Mouse (Mus musculus) MEL (cell line): ENCODE measurements around the gene Aip. TPM values are rescaled to one million over a fixed set of nuclear protein-coding genes. Genes with fewer than 3 reads are reported as not detected.
A peak's percentile ranks its signal among the peaks of the same experiment; 100 is the strongest.

Source experiments
- DNase-seq: peaks from one replicate; pipeline ENCODE4 v3.0.0; 2011; ENCODE audit warnings: low read depth, low spot score
- H3K27ac ChIP-seq: 2 replicates; pipeline ENCODE4 v1.5.1; 2012; ENCODE audit warnings: low read depth, mild to moderate bottlenecking, control low read depth, low read length, moderate library complexity; ENCODE audit not compliant: control insufficient read depth
- H3K27me3 ChIP-seq, 2 experiments: fragments of 150-350 bp in 1 of 2; sonication (generic) in 1 of 2; 2 replicates each; pipeline ENCODE4 v1.6.1; 2012; ENCODE audit warnings: low read length in 2 of 2, mild to moderate bottlenecking in 2 of 2, improper control_type of control experiment in 1 of 2, moderate library complexity in 1 of 2; ENCODE audit not compliant: insufficient read depth in 2 of 2, control insufficient read depth in 1 of 2
- H3K36me3 ChIP-seq, 2 experiments: 2 replicates each; pipeline ENCODE4 v1.6.1; 2012 to 2014; ENCODE audit warnings: low read length in 2 of 2, improper control_type of control experiment in 1 of 2, inconsistent platforms in 1 of 2, mild to moderate bottlenecking in 1 of 2; ENCODE audit not compliant: insufficient read depth in 2 of 2, control insufficient read depth in 1 of 2
- H3K4me1 ChIP-seq, 2 experiments: fragments of 150-350 bp in 1 of 2; sonication (generic) in 1 of 2; 2 replicates each; pipeline ENCODE4 v1.6.1; 2012; ENCODE audit warnings: low read length in 2 of 2, improper control_type of control experiment in 1 of 2, mild to moderate bottlenecking in 1 of 2; ENCODE audit not compliant: insufficient read depth in 2 of 2, control insufficient read depth in 1 of 2
- H3K4me3 ChIP-seq, 2 experiments: fragments of 150-350 bp in 1 of 2; sonication (generic) in 1 of 2; 2 replicates each; pipeline ENCODE4 v1.5.1; 2012; ENCODE audit warnings: low read depth in 2 of 2, low read length in 2 of 2, mild to moderate bottlenecking in 2 of 2, moderate library complexity in 2 of 2, control low read depth in 1 of 2, improper control_type of control experiment in 1 of 2; ENCODE audit not compliant: control insufficient read depth in 1 of 2, insufficient read depth in 1 of 2
- H3K79me2 ChIP-seq: 2 replicates; pipeline ENCODE4 v1.6.1; 2012; ENCODE audit warnings: mild to moderate bottlenecking, low read length, moderate library complexity; ENCODE audit not compliant: control insufficient read depth, poor library complexity, insufficient read depth
- H3K9ac ChIP-seq: 2 replicates; pipeline ENCODE4 v1.6.1; 2012; ENCODE audit warnings: low read depth, mild to moderate bottlenecking, control low read depth, low read length, moderate library complexity; ENCODE audit not compliant: control insufficient read depth, poor library complexity, severe bottlenecking
- H3K9me3 ChIP-seq: fragments of 150-350 bp; sonication (generic); replicated peaks from 2 replicates; pipeline ENCODE4 v1.6.1; 2012; ENCODE audit warnings: mild to moderate bottlenecking, low read length, improper control_type of control experiment, moderate library complexity; ENCODE audit not compliant: insufficient read depth
- BHLHE40 ChIP-seq: IDR thresholded peaks from 2 replicates; pipeline ENCODE4 v1.6.1; 2012; ENCODE audit warnings: low read depth, mild to moderate bottlenecking, inconsistent platforms, low read length, improper control_type of control experiment, borderline replicate concordance
- CHD1 ChIP-seq: IDR thresholded peaks from 2 replicates; pipeline ENCODE4 v1.6.1; 2012; ENCODE audit warnings: low read depth, mild to moderate bottlenecking, inconsistent platforms, low read length, improper control_type of control experiment
- CHD2 ChIP-seq: IDR thresholded peaks from 2 replicates; pipeline ENCODE4 v1.6.1; 2011; ENCODE audit warnings: low read length, improper control_type of control experiment
- CTCF ChIP-seq, 3 experiments: IDR thresholded peaks in 2 of 3; conservative IDR thresholded peaks in 1 of 3; 2 replicates each; pipeline ENCODE4 v1.5.1; 2011 to 2012; ENCODE audit warnings: low read length in 3 of 3, low read depth in 2 of 3, mild to moderate bottlenecking in 2 of 3, improper control_type of control experiment in 1 of 3, inconsistent platforms in 1 of 3, mixed read lengths in 1 of 3, moderate library complexity in 1 of 3; ENCODE audit not compliant: control insufficient read depth in 1 of 3, insufficient read depth in 1 of 3, poor library complexity in 1 of 3, severe bottlenecking in 1 of 3
- E2F4 ChIP-seq: IDR thresholded peaks from 2 replicates; pipeline ENCODE4 v1.6.1; 2011; ENCODE audit warnings: low read depth, low read length, improper control_type of control experiment, borderline replicate concordance
- EP300 ChIP-seq, 2 experiments: IDR thresholded peaks; 2 replicates each; pipeline ENCODE4 v1.6.1; 2011; ENCODE audit warnings: improper control_type of control experiment in 2 of 2, low read length in 2 of 2, low read depth in 1 of 2, mild to moderate bottlenecking in 1 of 2
- ETS1 ChIP-seq: IDR thresholded peaks from 2 replicates; pipeline ENCODE4 v1.6.1; 2012; ENCODE audit warnings: low read depth, mild to moderate bottlenecking, inconsistent platforms, low read length, improper control_type of control experiment, moderate library complexity
- HCFC1 ChIP-seq: IDR thresholded peaks from 2 replicates; pipeline ENCODE4 v1.6.1; 2012; ENCODE audit warnings: low read depth, mild to moderate bottlenecking, inconsistent platforms, low read length, improper control_type of control experiment, moderate library complexity
- JUND ChIP-seq: IDR thresholded peaks from 2 replicates; pipeline ENCODE4 v1.6.1; 2011; ENCODE audit warnings: low read depth, mild to moderate bottlenecking, improper control_type of control experiment, low read length
- KAT2A ChIP-seq: conservative IDR thresholded peaks from 2 replicates; pipeline ENCODE4 v1.6.1; 2012; ENCODE audit warnings: low read depth, low read length, improper control_type of control experiment, inconsistent platforms
- MAX ChIP-seq: IDR thresholded peaks from 2 replicates; pipeline ENCODE4 v1.6.1; 2011; ENCODE audit warnings: low read length, improper control_type of control experiment
- MAZ ChIP-seq: IDR thresholded peaks from 2 replicates; pipeline ENCODE4 v1.6.1; 2012; ENCODE audit warnings: low read depth, mild to moderate bottlenecking, inconsistent platforms, low read length, improper control_type of control experiment
- MEF2A ChIP-seq: IDR thresholded peaks from 2 replicates; pipeline ENCODE4 v1.6.1; 2014; ENCODE audit warnings: low read depth, mild to moderate bottlenecking, inconsistent platforms, low read length, improper control_type of control experiment; ENCODE audit not compliant: poor library complexity, insufficient replicate concordance, severe bottlenecking; ENCODE audit errors: extremely low read depth
- MXI1 ChIP-seq: IDR thresholded peaks from 2 replicates; pipeline ENCODE4 v1.6.1; 2011; ENCODE audit warnings: mild to moderate bottlenecking, low read depth, low read length, improper control_type of control experiment
- MYB ChIP-seq: IDR thresholded peaks from 2 replicates; pipeline ENCODE4 v1.6.1; 2011; ENCODE audit warnings: mild to moderate bottlenecking, low read depth, low read length, improper control_type of control experiment
- MYC ChIP-seq: IDR thresholded peaks from 2 replicates; pipeline ENCODE4 v1.6.1; 2011; ENCODE audit warnings: low read depth, mild to moderate bottlenecking, low read length, improper control_type of control experiment, moderate library complexity
- NELFE ChIP-seq: IDR thresholded peaks from 2 replicates; pipeline ENCODE4 v1.6.1; 2011; ENCODE audit warnings: low read depth, low read length, improper control_type of control experiment
- NRF1 ChIP-seq: IDR thresholded peaks from 2 replicates; pipeline ENCODE4 v1.6.1; 2014; ENCODE audit warnings: low read depth, mild to moderate bottlenecking, inconsistent platforms, low read length, improper control_type of control experiment, moderate library complexity; ENCODE audit not compliant: poor library complexity, insufficient read depth, severe bottlenecking
- POLR2AphosphoS2 ChIP-seq: IDR thresholded peaks from 2 replicates; pipeline ENCODE4 v1.6.1; 2011; ENCODE audit warnings: low read length, improper control_type of control experiment
- POLR2AphosphoS5 ChIP-seq: IDR thresholded peaks from 2 replicates; pipeline ENCODE4 v1.6.1; 2012; ENCODE audit warnings: low read depth, borderline replicate concordance, mild to moderate bottlenecking, inconsistent platforms, low read length, moderate library complexity, mixed read lengths
- RAD21 ChIP-seq: IDR thresholded peaks from 2 replicates; pipeline ENCODE4 v1.6.1; 2011; ENCODE audit warnings: mild to moderate bottlenecking, low read depth, low read length, improper control_type of control experiment
- RCOR1 ChIP-seq: IDR thresholded peaks from 2 replicates; pipeline ENCODE4 v1.6.1; 2012; ENCODE audit warnings: low read depth, mild to moderate bottlenecking, inconsistent platforms, low read length, improper control_type of control experiment
- SIN3A ChIP-seq: IDR thresholded peaks from 2 replicates; pipeline ENCODE4 v1.6.1; 2012; ENCODE audit warnings: low read length, improper control_type of control experiment, inconsistent platforms
- SMC3 ChIP-seq: IDR thresholded peaks from 2 replicates; pipeline ENCODE4 v1.6.1; 2011; ENCODE audit warnings: low read depth, low read length, improper control_type of control experiment
- TAL1 ChIP-seq: IDR thresholded peaks from 2 replicates; pipeline ENCODE4 v1.6.1; 2012; ENCODE audit warnings: mild to moderate bottlenecking, inconsistent platforms, low read length, moderate library complexity, mixed read lengths
- TBP ChIP-seq: IDR thresholded peaks from 2 replicates; pipeline ENCODE4 v1.8.0; 2011; ENCODE audit warnings: low read depth, low read length, improper control_type of control experiment
- TCF12 ChIP-seq: IDR thresholded peaks from 2 replicates; pipeline ENCODE4 v1.6.1; 2014; ENCODE audit warnings: low read depth, mild to moderate bottlenecking, inconsistent platforms, low read length, improper control_type of control experiment, moderate library complexity
- UBTF ChIP-seq: IDR thresholded peaks from 2 replicates; pipeline ENCODE4 v1.6.1; 2012; ENCODE audit warnings: low read depth, mild to moderate bottlenecking, inconsistent platforms, low read length, improper control_type of control experiment, moderate library complexity, borderline replicate concordance; ENCODE audit not compliant: insufficient read depth
- USF1 ChIP-seq: IDR thresholded peaks from 2 replicates; pipeline ENCODE4 v1.6.1; 2014; ENCODE audit warnings: low read depth, mild to moderate bottlenecking, inconsistent platforms, low read length, improper control_type of control experiment, moderate library complexity
- USF2 ChIP-seq, 2 experiments: IDR thresholded peaks; 2 replicates each; pipeline ENCODE4 v1.6.1; 2011 to 2012; ENCODE audit warnings: improper control_type of control experiment in 2 of 2, low read length in 2 of 2, borderline replicate concordance in 1 of 2, inconsistent platforms in 1 of 2, low read depth in 1 of 2, mild to moderate bottlenecking in 1 of 2; ENCODE audit not compliant: insufficient read depth in 1 of 2
- ZC3H11A ChIP-seq: IDR thresholded peaks from 2 replicates; pipeline ENCODE4 v1.6.1; 2012; ENCODE audit warnings: low read depth, mild to moderate bottlenecking, inconsistent platforms, low read length, improper control_type of control experiment
- ZKSCAN1 ChIP-seq: IDR thresholded peaks from 2 replicates; pipeline ENCODE4 v1.6.1; 2012; ENCODE audit warnings: low read depth, mild to moderate bottlenecking, inconsistent platforms, low read length, improper control_type of control experiment, moderate library complexity
- ZMIZ1 ChIP-seq: IDR thresholded peaks from 2 replicates; pipeline ENCODE4 v1.6.1; 2012; ENCODE audit warnings: low read depth, mild to moderate bottlenecking, inconsistent platforms, low read length, improper control_type of control experiment, moderate library complexity
- ZNF384 ChIP-seq: IDR thresholded peaks from 2 replicates; pipeline ENCODE4 v1.6.1; 2012; ENCODE audit warnings: low read depth, mild to moderate bottlenecking, inconsistent platforms, low read length, improper control_type of control experiment
- polyA plus RNA-seq, 2 experiments: library from polyadenylated mRNA; stranded (reverse) in 1 of 2; unstranded in 1 of 2; fragments of >175 nt in 1 of 2; fragments of >200 nt in 1 of 2; gene quantifications; 2 replicates each; pipeline versions ENCODE4 v1.2.1 to v1.2.4; 2012; ENCODE audit warnings: low replicate concordance in 2 of 2, low read depth in 1 of 2; ENCODE audit not compliant: insufficient read length in 2 of 2, insufficient read depth in 1 of 2, missing spikeins in 1 of 2
- total RNA-seq: library from RNA; depleted of rRNA; stranded (reverse); fragments of 300-350 nt; gene quantifications from 2 replicates; pipeline ENCODE4 v1.2.3, GENCODE M21; 2012

Gene Aip
- total and polyA plus RNA-seq, 3 experiments = 37.8 to 101 TPM; not detected in 1

DNA sequence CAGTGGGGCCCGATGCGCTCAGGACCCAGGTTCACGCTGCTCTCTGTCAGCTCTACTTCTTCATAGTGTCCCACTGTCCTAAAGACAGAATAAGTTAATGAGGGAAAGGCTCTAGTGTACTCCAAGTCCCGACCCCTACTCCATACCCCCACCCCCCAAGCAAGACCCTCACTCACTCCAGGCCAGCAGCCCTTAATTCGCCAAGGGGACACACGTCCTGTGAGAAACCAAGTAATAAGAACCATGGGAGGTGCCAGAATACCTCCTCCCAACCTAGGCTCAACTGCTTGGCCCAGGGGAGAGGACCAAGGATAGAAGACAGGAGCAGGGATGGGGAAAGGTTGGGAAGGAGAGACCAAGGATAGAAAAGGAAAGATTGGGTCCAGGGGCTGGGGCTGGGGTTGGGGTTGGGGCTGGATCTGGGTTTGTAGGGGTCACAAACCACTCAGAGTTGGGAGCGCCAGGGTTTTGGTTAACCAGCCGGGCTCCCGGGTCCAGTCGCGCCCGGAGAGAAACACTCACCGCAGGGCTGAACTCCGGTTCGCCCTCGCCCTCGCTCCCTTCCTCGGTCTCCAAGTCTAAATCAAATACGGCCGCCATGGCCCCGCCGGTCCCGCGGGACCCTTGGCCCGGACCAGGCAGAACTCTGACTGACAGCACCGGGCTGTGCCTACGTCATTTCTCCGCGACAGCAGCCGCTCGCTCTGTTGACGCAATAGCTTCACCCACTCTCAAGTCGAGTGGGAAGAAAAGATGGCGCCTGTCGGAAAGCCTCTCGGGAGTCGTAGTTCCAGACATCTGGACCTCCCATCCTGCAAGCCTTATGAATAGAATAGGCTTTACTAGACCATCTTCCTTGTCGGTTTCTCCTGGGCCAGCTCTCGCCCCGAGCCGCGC, 37.2 kb upstream of the Aip start, which contains the start of gene Rps6kb2:
Gene Rps6kb2 (minus strand): TSS at position 709 of the 897 bp plus-strand sequence.
- peaks cover 4% of the 10 kb centered on the region for H3K79me2 ChIP-seq
- H3K36me3 ChIP-seq = peaks cover 0 to 10% of the 10 kb centered on the region in 2 experiments; a peak in 3 of 4 replicates
- H3K27me3 ChIP-seq = no peaks in the 10 kb centered on the region
- peak within 1 kb of the TSS; percentile 50 for H3K27ac ChIP-seq
- no peaks in the 10 kb centered on the region for H3K9me3 ChIP-seq
- DNase-seq = peak; percentile 97
- peak within 1 kb of the TSS; percentile 85 to 87 for H3K4me3 ChIP-seq
- H3K9ac ChIP-seq = peak within 1 kb of the TSS; percentile 89
- H3K4me1 ChIP-seq = peaks cover 2 to 20% of the 10 kb centered on the region in 2 experiments
- TF ChIP-seq JUND (no peak), POLR2AphosphoS5 (no peak), CTCF (IDR thresholded peaks at IDR 0.05 in 2 of 3, conservative IDR thresholded peaks at IDR 0.05 in 1 of 3; ENCODE audit: control insufficient read depth in 1 of 3, insufficient read depth in 1 of 3, low read depth in 2 of 3, low read length in 3 of 3, poor library complexity in 1 of 3, severe bottlenecking in 1 of 3) (no peak), MYC (0 out of 2 replicates have a peak, but pooled peaks have one; percentile 68), E2F4 (no peak), CHD1 (no peak), HCFC1 (peak; percentile 100), TBP (peak; percentile 76), ZC3H11A (0 out of 2 replicates have a peak, but pooled peaks have one; percentile 27), USF2 (IDR thresholded peaks at IDR 0.05; ENCODE audit: borderline replicate concordance in 1 of 2, insufficient read depth in 1 of 2, low read depth in 1 of 2, low read length in 2 of 2) (no peak), SMC3 (no peak), USF1 (0 out of 2 replicates have a peak, but pooled peaks have one; percentile 32), SIN3A (peak; percentile 99), BHLHE40 (no peak), KAT2A (peak; percentile 92), ETS1 (peak; percentile 56; the same call in 1 of the 2 replicates), ZMIZ1 (0 out of 2 replicates have a peak, but pooled peaks have one; percentile 27), MXI1 (peak; percentile 88), POLR2AphosphoS2 (no peak; the same call in 1 of the 2 replicates), MYB (no peak), NRF1 (peak; percentile 42; the same call in 1 of the 2 replicates), EP300 (IDR thresholded peaks at IDR 0.05; ENCODE audit: low read depth in 1 of 2, low read length in 2 of 2) (no peak), MAZ (no peak), TCF12 (peak; percentile 64; the same call in 1 of the 2 replicates), MEF2A (no peak), RAD21 (no peak), RCOR1 (no peak), TAL1 (no peak), MAX (no peak), NELFE (peak; percentile 61), ZKSCAN1 (no peak), UBTF (no peak), ZNF384 (no peak), CHD2 (no peak)
